8 mouse cellular contexts compared by ENCODE assay signal in genomic region chr4:58913336-58914026, GRCm38 (mm10). TPM values are rescaled to one million over a fixed set of nuclear protein-coding genes. Genes with fewer than 3 reads are reported as not detected.
DNase-seq lines count a peak whose midpoint lies in the region; ATAC-seq and TF ChIP-seq lines count a peak whose summit lies in the region.

No protein-coding gene starts in this region.

- peak overlapping the region; percentile 55; the same call in 1 of the 2 replicates for H3K4me2 ChIP-seq in CH12.LX (ENCODE audit: insufficient read depth, low read depth, poor library complexity, severe bottlenecking)
- H3K4me2 ChIP-seq in hindbrain, embryonic 14.5 days (replicated peaks) = peak overlapping the region; percentile 77

- H3K4me1 ChIP-seq in CH12.LX (ENCODE audit: control insufficient read depth in 1 of 2, insufficient read depth in 2 of 2) = peaks cover 7 to 42% of the 10 kb centered on the region in 2 experiments; a peak in 3 of 4 replicates
- H3K4me1 ChIP-seq in hindbrain, embryonic 14.5 days (replicated peaks; ENCODE audit: control insufficient read depth, insufficient read depth, low read length) = peaks cover 14% of the 10 kb centered on the region

- H3K9ac ChIP-seq in CH12.LX (ENCODE audit: insufficient read depth, low read depth) = peak overlapping the region; percentile 91
- H3K9ac ChIP-seq in hindbrain, embryonic 14.5 days = 0 out of 2 replicates have a peak overlapping the region, but pooled peaks have one; percentile 95

- H3K9me3 ChIP-seq in CH12.LX (replicated peaks; ENCODE audit: low read length) = no peaks in the 10 kb centered on the region
- no peaks in the 10 kb centered on the region for H3K9me3 ChIP-seq in hindbrain, embryonic 14.5 days (ENCODE audit: control insufficient read depth, low read length)

- H3K36me3 ChIP-seq in CH12.LX (replicated peaks in 1 of 2; ENCODE audit: control insufficient read depth in 1 of 2, insufficient read depth in 1 of 2, low read length in 1 of 2) = no peaks in the 10 kb centered on the region
- H3K36me3 ChIP-seq in hindbrain, embryonic 14.5 days (replicated peaks; ENCODE audit: control insufficient read depth, insufficient read depth) = no peaks in the 10 kb centered on the region

- in situ Hi-C loops in CH12.LX (cut with MboI; ENCODE audit: low pct_ligation_motif_present, low pct_unique_long_range_greater_than_20kb, low sequenced_read_pairs) = no loop called here

- H3K79me2 ChIP-seq in CH12.LX (replicated peaks; ENCODE audit: control insufficient read depth, extremely low read depth, insufficient read depth, poor library complexity, severe bottlenecking) = peaks cover 36% of the 10 kb centered on the region

- H3K27ac ChIP-seq in CH12.LX (ENCODE audit: insufficient read depth, low read depth) = no peak overlapping the region; the same call in 1 of the 2 replicates
- H3K27ac ChIP-seq in hindbrain, embryonic 14.5 days = 0 out of 2 replicates have a peak overlapping the region, but pooled peaks have one; percentile 99

- TF ChIP-seq RAD21 in CH12.LX (IDR thresholded peaks at IDR 0.05; ENCODE audit: low read depth, low read length) = no peak

- no peak for TF ChIP-seq CTCF in CH12.LX (conservative IDR thresholded peaks at IDR 0.05 in 1 of 2, IDR thresholded peaks at IDR 0.05 in 1 of 2; ENCODE audit: low read depth in 2 of 2, low read length in 2 of 2)

- DNase-seq in adrenal gland, adult 2 months = peak; percentile 43
- no peak for DNase-seq in adrenal gland, adult 8-10 months
- DNase-seq in CH12.LX (ENCODE audit: extremely low read depth) = peak; percentile 41
- no peak for DNase-seq in hindbrain, embryonic 14.5 days (ENCODE audit: low spot score)
- peak; percentile 44 for DNase-seq in lung, postnatal 36 days
- no peak for DNase-seq in testis, postnatal 14 days (ENCODE audit: low spot score)
- DNase-seq in frontal cortex, postnatal 36 days (ENCODE audit: low spot score in 2 of 2) = no peak
- DNase-seq in spleen, postnatal 10 days (ENCODE audit: low spot score in 2 of 2) = no peak

- TF ChIP-seq EP300 in CH12.LX (IDR thresholded peaks at IDR 0.05; ENCODE audit: low read length) = no peak

- no peaks in the 10 kb centered on the region for H3K27me3 ChIP-seq in CH12.LX (replicated peaks)
- H3K27me3 ChIP-seq in hindbrain, embryonic 14.5 days (ENCODE audit: control insufficient read depth, insufficient read depth, low read length) = no peaks in the 10 kb centered on the region

- 42% methylated on average over 3 of the region's 3 CpGs for WGBS in hindbrain, embryonic 14.5 days

- TF ChIP-seq POLR2A in CH12.LX (IDR thresholded peaks at IDR 0.05; ENCODE audit: low read depth, low read length) = peak; percentile 65

- dilution Hi-C loops in CH12.LX (cut with MboI; ENCODE audit: extremely low pct_ligation_motif_present, extremely low pct_unique_long_range_greater_than_20kb, low sequenced_read_pairs) = no loop called here

- no peak for ATAC-seq in hindbrain, embryonic 14.5 days (ENCODE audit: low FRiP score)

- peak overlapping the region; percentile 39 to 85 (median 64) for H3K4me3 ChIP-seq in CH12.LX (replicated peaks in 1 of 3; ENCODE audit: low read depth in 2 of 3, low read length in 2 of 3, poor library complexity in 1 of 3)
- peak overlapping the region; percentile 96 for H3K4me3 ChIP-seq in hindbrain, embryonic 14.5 days (replicated peaks; ENCODE audit: low read length)

TF ChIP-seq in CH12.LX, 34 proteins besides CTCF, POLR2A, EP300 and RAD21:
- no peak for TF ChIP-seq POLR2AphosphoS2 (IDR thresholded peaks at IDR 0.05; ENCODE audit: low read depth, low read length)
- TF ChIP-seq JUND (conservative IDR thresholded peaks at IDR 0.05; ENCODE audit: low read depth, low read length) = no peak
- no peak for TF ChIP-seq RCOR1 (conservative IDR thresholded peaks at IDR 0.05; ENCODE audit: low read depth, low read length)
- TF ChIP-seq HCFC1 (IDR thresholded peaks at IDR 0.05; ENCODE audit: low read depth, low read length) = no peak
- TF ChIP-seq ELF1 (IDR thresholded peaks at IDR 0.05; ENCODE audit: low read depth, low read length) = 0 out of 2 replicates have a peak, but pooled peaks have one; percentile 16
- no peak for TF ChIP-seq USF1 (IDR thresholded peaks at IDR 0.05; ENCODE audit: low read depth, low read length)
- TF ChIP-seq MAFK (IDR thresholded peaks at IDR 0.05; ENCODE audit: insufficient replicate concordance, low read length) = no peak
- TF ChIP-seq NELFE (IDR thresholded peaks at IDR 0.05; ENCODE audit: low read depth, low read length) = peak; percentile 57; the same call in 1 of the 2 replicates
- TF ChIP-seq MXI1 (IDR thresholded peaks at IDR 0.05; ENCODE audit: low read depth, low read length) = no peak
- TF ChIP-seq KAT2A (IDR thresholded peaks at IDR 0.05; ENCODE audit: insufficient replicate concordance, low read length) = no peak
- TF ChIP-seq SIN3A (IDR thresholded peaks at IDR 0.05; ENCODE audit: low read length) = no peak
- TF ChIP-seq USF2 (conservative IDR thresholded peaks at IDR 0.05; ENCODE audit: low read depth, low read length) = no peak
- TF ChIP-seq ZKSCAN1 (IDR thresholded peaks at IDR 0.05; ENCODE audit: borderline replicate concordance, low read depth, low read length) = no peak
- TF ChIP-seq MAZ (IDR thresholded peaks at IDR 0.05; ENCODE audit: low read depth, low read length) = no peak
- peak; percentile 48; the same call in 1 of the 2 replicates for TF ChIP-seq MYC (IDR thresholded peaks at IDR 0.05; ENCODE audit: low read depth, low read length)
- TF ChIP-seq CHD1 (IDR thresholded peaks at IDR 0.05; ENCODE audit: low read depth, low read length) = no peak
- peak; percentile 51; the same call in 1 of the 2 replicates for TF ChIP-seq MAX (IDR thresholded peaks at IDR 0.05; ENCODE audit: low read length)
TF ChIP-seq in CH12.LX: peak in this region for 4.

RNA-seq across cellular contexts. Expression of gene Ecpas, which starts 0.9 kb away (rescaled TPM):
- 100 to 1,000 TPM; 132 to 194 TPM for total RNA-seq in adrenal gland, adult 2 months (2021)
- 55.6 and 63.9 TPM in 2 replicates for polyA plus RNA-seq in adrenal gland, adult 2 months (2012; rRNA removed)
- total RNA-seq in adrenal gland, adult 8-10 months (2022) = 100 to 1,000 TPM; 142 to 177 (median 168) TPM
- total RNA-seq in CH12.LX (2012; rRNA removed) (44.2 and 45.2 TPM in 2 replicates), CH12.LX (2014; rRNA removed) (44.2 and 47.5 TPM in 2 replicates)
- polyA plus RNA-seq in CH12.LX (2012; ENCODE audit: insufficient read length, low read depth) = 66.5 and 67.4 TPM in 2 replicates
- polyA plus RNA-seq in hindbrain, embryonic 14.5 days (2014; fragmentation: Nextera tagmentation; extraction: Ambion mirVana) = 47.8 and 49.3 TPM in 2 replicates

RNA-seq across cellular contexts. Expression of gene Zkscan16, which starts 29.9 kb away (rescaled TPM):
- 1 to 10 TPM; 3.1 to 3.5 TPM for total RNA-seq in adrenal gland, adult 2 months (2021)
- 0.17 TPM in 1 of 2 replicates, not detected in the other for polyA plus RNA-seq in adrenal gland, adult 2 months (2012; rRNA removed)
- total RNA-seq in adrenal gland, adult 8-10 months (2022) = 10 to 100 TPM in 2 of 4 experiments, 1 to 10 TPM in 2; 4.3 to 11.6 (median 8.5) TPM
- not detected in 2 replicates for total RNA-seq in CH12.LX (2012; rRNA removed)
- total RNA-seq in CH12.LX (2014; rRNA removed) = not detected in 2 replicates
- polyA plus RNA-seq in CH12.LX (2012; ENCODE audit: insufficient read length, low read depth) = not detected in 2 replicates
- 2.8 and 3.2 TPM in 2 replicates for polyA plus RNA-seq in hindbrain, embryonic 14.5 days (2014; fragmentation: Nextera tagmentation; extraction: Ambion mirVana)

Comparison
In these comparisons a context has a peak if more than half of its experiments do, and no peak if none do; other contexts are left out.
1. DNase-seq: peak in adrenal gland, adult 2 months (single experiment), CH12.LX (single experiment) and lung, postnatal 36 days (single experiment); none in adrenal gland, adult 8-10 months (single experiment), hindbrain, embryonic 14.5 days (single experiment), testis, postnatal 14 days (single experiment), frontal cortex, postnatal 36 days (0 of 2) and spleen, postnatal 10 days (0 of 2).
2. RNA of gene Zkscan16, which starts 29.9 kb away (total RNA-seq): 4.3 to 11.6 TPM in adrenal gland, adult 8-10 months and 3.1 to 3.5 TPM in adrenal gland, adult 2 months; not detected in CH12.LX; every median in the first group is over 4 times any median in the second.